Mouse (Mus musculus): ENCODE measurements at regions not wholly inside any gene's neighbourhood (a gene's known extent, or its start where the extent isn't known, plus 50 kb on each side); places are given as distances from the start of the nearest gene placed in this dataset.

- TF ChIP-seq CTCF (IDR thresholded peaks at IDR 0.05 in 2 of 3, conservative IDR thresholded peaks at IDR 0.05 in 1 of 3; ENCODE audit: control insufficient read depth in 1 of 3, insufficient read depth in 1 of 3, low read depth in 2 of 3, low read length in 3 of 3, poor library complexity in 1 of 3, severe bottlenecking in 1 of 3): no peak
- TF ChIP-seq ELF1 (IDR thresholded peaks at IDR 0.05; ENCODE audit: low read depth, low read length): no peak
- TF ChIP-seq TCF12 (IDR thresholded peaks at IDR 0.05; ENCODE audit: low read depth, low read length): no peak
- no peak for TF ChIP-seq NELFE (IDR thresholded peaks at IDR 0.05; ENCODE audit: low read depth, low read length)
- no peak for TF ChIP-seq GATA1 (IDR thresholded peaks at IDR 0.05; ENCODE audit: low read depth, low read length)
- TF ChIP-seq EP300 (IDR thresholded peaks at IDR 0.05; ENCODE audit: low read depth in 1 of 2, low read length in 2 of 2): no peak
- no peak for TF ChIP-seq NRF1 (IDR thresholded peaks at IDR 0.05; ENCODE audit: insufficient read depth, low read depth, low read length, poor library complexity, severe bottlenecking)
- TF ChIP-seq POLR2A (IDR thresholded peaks at IDR 0.05; ENCODE audit: control insufficient read depth in 1 of 2, insufficient read depth in 1 of 2, low read depth in 1 of 2, low read length in 2 of 2, poor library complexity in 1 of 2): no peak
- no peak for TF ChIP-seq ZNF384 (IDR thresholded peaks at IDR 0.05; ENCODE audit: low read depth, low read length)
Observed at GRCm38 (mm10) chr16:50700123-50700522, 109.2 kb upstream of the Ccdc54 start.

Data from MEL (cell line).